Mouse (Mus musculus) fat pad, adult 2 months (tissue): ENCODE results near the gene Cpsf6.

Experiments used
- DNase-seq: peaks from one replicate; pipeline ENCODE4 v3.0.0-alpha.2; 2011; ENCODE audit warnings: low read depth, low spot score; ENCODE audit errors: extremely low read depth

Gene Cpsf6

DNA sequence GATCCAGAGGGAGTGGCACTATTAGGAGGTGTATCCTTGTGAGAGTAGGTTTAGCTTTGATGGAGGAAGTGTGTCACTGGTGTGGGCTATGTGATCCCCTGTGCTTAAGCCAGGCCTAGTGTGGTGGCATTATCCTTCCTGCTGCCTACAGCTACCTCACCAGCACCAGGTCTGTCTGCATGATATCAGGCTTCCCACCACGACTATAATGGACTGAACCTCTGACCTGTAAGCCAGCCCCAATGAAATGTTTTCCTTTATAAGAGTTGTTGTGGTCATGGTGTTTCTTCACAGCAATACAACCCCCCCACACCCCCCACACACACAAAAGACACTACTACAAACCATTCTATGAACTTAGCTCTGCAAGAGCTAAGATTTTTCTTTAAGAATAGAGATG lies 34.9 kb upstream of the Cpsf6 start:
- DNase-seq: no peak

DNA sequence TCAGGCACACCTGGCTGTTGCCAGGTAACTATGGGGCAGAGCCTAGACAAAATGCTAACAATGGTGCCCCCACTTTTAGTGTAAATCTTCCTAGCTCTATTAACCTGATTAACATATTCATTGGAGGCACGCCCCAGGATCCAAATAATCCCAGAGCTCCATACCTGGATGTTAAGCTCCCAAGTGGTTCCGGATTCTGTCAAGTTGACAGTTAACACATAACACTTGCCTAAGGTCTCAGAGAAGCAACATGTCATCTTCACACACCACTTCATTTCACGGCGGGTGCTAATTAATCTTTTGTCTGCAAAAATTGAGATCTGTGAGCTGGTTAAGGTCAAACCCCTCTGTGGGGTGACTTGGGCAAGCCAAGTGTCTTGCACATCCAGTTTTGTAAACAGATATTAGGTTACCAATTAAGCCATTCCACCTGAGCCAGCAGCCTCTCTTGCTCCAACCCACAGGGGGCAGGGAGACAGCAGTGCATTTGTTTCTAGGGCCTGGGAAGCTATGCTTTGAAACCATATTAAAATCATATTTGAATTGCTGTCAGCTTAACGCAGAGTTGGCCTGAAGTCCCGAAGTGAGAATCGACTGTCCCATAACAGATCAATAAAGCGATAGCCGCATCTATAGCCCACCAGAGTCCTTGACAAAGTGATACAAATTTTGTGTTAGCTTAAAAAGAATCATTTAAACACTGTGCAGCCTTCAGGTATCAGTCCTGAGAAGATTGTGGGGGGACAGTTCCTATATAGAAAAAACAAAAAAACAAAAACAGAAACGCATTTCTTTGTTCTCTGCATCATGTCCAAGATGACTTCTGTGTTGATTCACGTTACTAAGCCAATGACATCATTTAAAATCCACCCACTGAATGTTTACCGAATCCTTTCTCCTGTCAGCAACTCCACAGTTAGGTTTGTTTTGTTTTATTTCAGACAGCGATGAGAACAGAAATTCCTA lies 34.0 kb upstream of the Cpsf6 start:
- no peak for DNase-seq

DNA sequence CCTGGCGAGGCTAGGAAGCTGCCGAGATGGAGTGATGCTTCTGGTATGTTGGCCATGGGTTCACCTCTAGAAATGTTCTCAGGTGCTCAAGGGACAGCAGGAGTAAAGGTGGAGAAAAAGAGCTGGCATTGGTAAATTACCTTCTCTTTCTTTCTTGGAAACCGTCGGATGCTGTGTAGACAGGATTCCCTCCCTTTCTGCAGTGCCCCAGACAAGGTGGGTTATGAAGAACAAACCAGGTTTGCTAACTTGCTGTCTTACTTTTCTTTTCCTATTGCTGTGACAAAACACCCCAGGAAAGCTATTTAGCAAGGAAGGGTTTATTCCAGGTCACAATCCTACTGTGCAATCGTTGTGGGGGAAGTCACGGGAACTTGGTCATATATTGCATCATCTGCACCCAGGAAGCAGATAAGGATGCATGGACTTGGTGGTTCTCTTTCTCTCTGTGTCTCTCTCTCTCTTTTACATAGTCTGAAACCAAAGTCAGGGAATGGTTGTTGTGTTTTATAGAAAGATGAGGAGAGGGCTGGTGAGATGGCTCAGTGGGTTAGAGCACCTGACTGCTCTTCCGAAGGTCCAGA lies 32.8 kb upstream of the Cpsf6 start:
- DNase-seq: no peak

DNA sequence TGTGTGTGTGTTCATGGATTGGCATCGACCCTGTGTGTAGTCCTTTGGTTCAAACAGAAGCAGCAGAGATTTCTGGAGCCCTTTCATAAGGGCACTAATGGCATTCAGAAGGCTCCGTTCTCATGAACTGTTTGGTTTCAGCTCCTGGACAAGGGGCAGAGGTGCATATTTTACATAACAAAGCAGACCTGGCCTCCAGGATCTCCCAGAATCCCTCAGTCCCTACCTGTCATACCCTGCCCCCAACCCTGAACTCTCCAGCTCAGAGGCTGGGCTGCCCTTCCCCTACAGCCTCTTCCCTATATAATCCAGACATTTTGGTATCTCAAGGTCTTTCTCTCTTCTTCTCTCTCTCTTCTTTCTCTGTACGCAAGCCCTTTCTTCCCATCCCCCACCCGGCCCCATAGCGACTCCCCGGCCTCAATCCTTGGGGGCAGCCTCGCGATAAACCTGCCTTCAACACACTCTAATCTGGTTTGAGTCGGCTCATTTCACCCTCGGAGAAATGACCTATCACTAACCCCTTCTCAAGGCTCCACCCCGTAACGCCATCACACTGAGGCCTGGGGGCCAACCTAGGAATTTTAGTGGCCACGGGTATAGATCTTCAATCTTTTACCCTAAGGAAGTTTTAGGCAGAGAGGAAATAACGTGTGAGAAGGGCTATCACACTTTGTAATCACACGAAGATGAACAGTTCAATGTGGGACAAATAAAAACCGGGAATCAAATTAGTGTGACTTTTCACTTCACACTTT lies 32.1 kb upstream of the Cpsf6 start:
- no peak for DNase-seq

DNA sequence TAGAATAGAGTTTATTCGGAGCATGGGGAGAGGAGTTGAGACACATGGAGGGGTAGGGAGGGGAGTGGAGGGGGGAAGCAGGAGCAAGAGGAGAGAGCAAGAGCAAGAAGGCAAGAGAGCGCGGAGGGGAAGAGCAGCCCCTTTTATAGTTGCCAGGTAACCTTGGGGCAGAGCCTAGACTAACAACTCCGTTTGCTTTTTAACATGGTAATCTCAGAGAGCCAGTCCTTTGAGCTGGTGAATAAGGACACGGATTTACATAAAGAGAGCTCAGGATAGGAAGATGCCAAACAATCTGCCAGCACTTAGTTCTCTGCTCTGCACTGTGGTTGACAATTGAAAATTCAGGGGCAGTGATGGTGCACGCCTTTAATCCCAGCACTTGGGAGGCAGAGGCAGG lies 31.3 kb upstream of the Cpsf6 start:
- no peak for DNase-seq

DNA sequence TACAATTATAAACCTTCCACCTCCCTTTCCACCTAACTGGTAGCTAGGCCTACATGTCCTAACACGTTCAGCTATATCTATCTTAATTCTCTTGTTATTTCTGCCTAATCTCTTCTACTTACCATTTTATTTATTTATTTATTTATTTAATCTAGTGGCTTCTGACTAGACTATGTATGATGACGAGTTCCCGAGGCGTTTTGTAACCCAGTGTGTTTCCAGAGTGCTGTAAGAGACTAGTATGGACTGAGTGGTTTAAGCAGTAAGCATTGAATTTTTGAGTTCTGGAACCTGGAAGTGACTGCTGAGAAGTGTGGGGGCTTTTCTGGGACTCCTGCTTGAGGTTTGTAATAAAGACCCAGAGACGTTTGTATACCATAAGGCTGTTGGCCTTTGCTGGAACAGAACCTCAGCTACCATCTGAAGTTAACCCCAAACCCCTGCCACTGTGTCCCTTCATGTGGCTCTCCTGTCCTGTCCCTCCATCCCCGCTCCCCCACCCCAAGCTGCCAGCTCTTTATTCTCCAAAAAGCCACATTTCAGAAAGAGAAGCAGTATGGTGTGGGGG lies 30.8 kb upstream of the Cpsf6 start:
- no peak for DNase-seq

DNA sequence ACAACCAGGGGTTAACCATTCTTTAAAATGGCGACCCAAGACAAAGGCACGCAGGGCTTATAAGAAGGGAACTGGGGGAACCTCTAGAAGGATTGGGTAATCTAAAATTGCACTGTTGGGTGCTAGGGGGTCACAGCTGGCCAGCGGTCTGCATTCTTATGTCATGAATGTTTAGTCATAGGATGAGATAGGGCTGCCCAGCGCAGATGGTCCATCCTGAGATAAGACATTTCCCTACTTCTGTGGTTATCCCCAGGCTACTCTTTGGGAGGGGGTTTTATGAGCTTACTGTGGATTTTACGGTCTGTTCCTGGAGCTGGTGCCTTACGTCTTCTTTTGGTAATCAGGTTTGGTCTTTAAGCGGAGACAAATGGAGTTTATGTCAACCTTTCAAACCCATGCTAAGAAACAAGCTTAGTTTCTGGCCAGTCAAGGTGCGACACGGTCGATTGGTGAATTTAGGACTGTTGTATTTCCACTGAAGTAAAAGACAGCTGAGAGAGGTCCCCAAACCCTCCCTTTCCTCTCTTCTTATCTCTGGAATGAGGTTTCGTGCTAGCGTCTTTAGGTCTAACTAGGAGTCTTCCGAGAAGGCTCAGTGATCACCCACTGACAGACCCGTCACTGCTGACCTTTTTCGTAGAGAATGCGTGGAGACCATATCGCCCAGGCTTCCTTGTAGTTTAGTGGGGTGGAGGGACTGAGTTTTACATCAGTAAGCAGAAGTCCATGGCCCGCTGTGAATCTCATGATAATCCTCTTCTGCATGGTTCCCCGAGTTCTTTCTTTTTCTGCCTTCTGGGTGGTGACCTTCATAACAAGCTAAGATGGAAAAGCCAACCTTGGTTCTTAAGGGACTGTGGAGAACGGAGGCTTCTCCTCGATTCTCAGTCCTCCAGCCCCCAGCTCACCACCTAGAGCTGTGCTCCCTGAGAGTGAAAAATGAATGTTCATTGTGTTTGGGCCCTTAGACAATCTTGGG lies 29.8 kb upstream of the Cpsf6 start:
- DNase-seq: no peak

DNA sequence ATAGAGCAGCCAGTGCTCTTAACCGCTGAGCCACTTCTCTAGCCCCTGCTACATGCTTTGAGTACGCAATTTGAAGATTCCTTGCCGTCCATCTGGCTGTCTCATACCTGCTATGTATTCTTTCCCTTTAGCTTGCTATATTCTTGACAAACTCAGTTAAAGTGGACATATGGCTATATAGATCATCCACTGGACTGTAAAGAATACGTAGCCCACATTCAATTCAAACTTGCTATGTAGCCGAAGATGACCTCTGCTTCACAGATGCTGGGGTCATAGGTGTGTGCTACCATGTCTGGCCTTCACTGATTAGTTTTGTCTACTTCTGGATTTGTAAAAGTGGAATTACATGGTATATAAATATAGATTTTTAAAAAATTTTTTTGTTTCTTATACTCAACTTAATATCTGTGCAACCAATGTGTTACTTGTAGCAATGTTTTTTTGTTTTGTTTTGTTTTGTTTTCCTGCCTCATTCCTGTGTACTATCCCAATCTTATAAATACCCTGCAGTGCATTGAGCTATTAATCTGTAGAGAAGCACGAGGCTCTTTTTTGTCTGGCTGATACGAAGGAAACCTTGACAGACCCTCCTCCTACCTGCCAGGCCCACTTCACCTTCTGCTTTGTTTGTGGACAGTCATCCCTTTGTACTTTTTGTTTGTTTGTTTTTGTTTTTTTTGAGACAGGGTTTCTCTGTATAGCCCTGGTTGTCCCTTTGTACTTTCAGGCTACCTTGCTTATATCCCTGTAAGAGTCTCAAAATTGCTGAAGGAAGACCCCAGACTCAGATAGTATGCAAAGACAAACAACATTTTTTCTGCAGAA lies 28.9 kb upstream of the Cpsf6 start:
- no peak for DNase-seq

DNA sequence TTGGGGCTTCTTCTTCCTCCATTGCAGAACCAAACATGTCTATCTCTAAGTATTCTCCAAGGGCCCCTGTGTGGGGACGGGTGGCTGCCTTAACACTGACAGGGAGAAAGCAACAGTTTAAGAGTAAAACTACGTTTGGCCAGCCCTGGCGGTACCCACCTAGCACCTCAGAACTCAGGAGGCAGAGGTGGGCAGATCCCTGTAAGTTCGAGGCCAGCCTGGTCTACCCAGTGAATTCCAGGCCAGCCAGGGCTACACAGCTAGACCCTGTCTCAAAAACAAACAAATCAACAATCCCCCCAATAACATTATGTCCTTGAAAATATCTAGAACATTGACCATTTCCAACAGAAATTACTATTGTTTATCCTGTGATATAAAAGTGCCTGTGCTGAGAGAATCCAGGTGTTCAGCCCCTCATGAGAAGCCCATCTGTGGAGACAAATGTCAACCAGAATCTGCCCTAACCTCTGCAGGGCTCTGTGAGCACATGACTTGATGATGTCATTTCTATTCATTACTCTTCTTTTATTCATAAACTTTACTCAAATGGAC lies 28.0 kb upstream of the Cpsf6 start:
- no peak for DNase-seq

DNA sequence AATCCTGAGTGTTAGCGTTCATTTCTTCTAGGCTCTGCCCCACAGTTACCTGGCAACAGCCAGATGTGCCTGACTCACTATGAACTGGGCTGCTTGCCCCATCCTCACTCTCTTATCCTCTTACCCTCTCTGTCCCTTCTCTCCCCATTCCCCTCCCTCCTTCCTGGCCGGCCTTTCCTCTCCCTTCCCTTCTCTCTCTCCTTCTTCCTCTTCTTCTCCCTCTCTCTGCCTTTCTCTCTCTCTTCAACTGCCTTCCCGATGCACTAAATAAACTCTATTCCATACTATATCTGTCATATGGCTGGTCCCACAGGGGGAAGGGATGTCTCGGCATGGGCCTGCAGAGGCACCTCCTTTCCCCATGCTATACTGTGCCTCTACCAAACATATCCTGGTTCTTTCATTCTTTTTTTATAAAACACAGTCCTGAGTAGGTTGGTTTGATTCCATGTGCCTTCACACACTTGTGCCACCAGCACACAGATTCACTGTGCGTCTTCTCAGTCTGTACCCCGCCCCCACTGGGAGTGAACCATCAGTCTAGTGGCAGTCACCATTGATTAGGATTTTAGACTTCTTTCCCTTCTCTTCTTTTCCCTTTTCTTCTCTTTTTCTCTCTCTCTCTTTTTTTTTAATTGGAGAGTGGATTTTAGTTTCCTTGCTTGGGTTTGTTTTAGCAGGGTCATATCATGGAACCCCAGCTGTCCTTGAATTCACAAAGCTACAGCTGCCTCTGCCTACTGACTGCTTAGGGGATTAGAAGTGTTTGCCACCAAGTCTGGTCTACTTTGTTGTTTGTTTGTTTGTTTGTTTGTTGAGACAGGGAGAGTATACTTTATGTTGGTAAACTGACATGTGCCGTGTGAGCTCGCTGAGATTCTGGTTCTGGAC lies 27.3 kb upstream of the Cpsf6 start:
- no peak for DNase-seq

DNA sequence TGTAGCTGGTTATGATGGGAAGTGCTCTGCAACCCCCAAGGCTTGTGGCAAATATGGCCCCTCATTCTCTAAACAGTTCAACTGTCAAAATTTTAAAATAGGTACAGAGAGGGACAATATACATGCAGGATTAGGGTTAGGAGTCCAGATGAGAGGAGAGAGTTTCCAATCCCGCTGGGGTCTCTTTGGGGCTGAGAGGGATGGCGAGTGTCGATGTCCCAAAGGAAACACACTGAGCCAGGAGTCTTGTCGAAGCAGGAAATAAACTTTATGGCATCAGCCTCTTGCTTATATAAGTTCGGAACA lies 26.4 kb upstream of the Cpsf6 start:
- no peak for DNase-seq

DNA sequence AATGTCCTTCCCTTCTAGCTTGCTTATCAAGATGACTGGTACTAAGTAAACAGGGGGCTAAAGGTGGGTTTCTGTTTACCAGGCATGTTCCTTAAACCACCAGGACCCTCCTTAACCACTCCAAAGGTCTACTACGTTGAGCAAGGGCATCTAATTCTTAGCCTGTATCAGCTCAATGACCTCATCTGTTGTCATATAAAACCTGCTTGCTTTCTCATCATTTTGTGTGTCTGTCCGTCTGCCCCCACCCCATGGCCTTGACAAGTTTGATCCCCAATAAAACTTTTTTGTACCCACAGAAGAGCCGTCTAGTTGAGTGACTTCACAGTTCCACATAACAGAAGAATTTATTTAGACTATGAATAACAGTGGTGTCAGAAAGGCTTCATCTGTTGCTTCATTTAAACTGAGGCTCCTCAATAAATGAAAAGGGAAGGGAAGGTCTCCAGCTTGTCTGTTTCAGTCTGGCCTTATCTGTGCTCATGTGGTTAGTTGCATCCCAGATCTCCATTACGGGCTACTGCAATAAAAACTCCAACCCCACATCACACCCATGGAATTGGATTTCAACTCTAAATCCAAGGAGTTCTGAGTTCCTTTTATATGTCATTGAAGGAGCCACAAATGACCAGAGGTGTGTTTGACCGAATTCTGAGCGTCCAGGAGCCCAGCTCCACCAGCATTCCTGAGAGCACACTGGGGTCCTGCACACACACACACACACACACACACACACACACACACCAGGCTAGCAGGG lies 25.9 kb upstream of the Cpsf6 start:
- DNase-seq: no peak

DNA sequence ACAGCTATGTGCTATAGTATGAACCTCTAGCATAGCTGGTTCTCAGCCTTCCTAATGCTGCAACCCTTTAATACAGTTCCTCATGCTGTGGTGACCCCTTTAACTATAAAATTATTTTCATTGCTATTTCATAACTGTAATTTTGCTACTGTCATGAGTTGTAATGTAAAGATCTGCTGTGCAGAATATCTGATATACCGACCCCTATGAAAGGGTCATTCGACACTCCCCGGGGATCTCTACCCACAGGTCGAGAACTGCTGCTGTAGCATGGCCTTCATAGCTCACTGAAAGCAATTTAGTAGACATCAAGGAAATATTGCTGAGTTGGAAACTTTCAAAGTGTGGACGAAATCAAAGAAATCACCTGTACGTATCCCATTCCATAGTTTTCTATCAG lies 24.6 kb upstream of the Cpsf6 start:
- no peak for DNase-seq

DNA sequence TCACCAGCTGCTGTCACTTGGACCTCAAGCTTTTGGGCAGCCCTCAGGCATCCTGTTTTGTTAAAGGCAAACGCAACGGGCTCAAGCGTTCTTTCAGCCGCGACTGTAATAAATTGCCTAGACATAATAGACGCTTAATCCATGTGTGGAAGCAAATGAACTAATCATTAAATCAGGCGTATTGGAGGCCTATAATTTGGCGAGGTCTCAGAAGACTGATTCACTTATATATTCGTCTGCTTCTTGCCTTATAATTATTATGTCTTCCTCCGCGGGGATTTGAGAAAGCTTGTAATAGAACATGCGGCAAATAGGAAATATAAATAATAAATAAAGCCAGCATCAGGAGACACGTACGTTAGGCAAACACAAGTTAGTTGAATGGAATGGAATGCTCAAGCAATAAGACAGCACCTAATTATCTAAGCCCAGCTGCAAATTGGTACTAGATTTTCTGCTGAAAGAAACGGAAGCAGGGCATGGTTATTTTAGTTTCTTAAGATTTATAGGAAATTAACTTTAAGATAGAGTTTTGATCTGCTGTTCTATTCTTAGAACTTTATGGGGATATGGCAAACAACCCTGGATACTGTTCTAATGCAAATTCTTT lies 23.6 kb upstream of the Cpsf6 start:
- no peak for DNase-seq

DNA sequence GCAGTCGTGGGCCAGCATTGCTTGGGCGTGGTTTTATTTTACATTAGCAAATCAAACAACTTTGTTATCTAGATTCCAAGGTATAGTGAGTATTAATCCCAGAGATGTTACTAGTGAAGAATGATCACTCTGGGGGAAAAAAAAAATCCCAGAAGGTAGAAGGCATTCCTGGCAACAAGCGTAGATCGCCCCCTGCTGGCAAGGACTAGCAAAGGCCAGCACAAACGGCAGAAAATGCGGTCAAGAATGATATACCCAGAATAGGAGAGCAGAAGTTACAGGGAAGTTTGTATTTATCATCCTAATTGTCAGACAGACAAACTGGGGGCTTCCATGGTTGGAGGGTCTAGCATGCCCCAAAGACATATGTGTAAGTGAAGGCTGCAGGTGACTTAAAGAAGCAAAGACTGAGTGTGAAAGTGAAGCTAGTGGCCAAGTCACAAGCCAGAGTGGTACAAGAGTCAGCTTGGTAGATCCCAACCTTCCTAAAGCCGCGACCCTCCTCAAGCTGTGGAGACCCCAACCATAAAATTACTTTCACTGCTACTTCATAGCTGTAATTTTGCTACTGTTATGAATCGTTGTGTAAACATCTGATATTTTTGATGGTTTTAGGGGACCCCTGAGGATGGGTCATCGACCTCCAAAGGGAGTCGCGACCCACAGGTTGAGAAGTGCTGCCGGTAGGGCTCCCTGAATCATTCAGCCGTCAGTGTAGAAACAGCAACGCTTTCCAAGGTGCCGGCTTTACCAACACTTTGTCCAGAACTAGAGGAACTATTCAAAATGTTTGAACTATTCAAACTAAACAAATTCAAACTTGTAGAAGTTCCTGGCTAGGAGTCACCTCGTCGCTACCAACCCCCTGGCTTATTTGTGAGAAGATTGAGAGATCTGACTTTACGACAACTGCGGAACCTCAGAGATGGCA lies 22.9 kb upstream of the Cpsf6 start:
- no peak for DNase-seq

DNA sequence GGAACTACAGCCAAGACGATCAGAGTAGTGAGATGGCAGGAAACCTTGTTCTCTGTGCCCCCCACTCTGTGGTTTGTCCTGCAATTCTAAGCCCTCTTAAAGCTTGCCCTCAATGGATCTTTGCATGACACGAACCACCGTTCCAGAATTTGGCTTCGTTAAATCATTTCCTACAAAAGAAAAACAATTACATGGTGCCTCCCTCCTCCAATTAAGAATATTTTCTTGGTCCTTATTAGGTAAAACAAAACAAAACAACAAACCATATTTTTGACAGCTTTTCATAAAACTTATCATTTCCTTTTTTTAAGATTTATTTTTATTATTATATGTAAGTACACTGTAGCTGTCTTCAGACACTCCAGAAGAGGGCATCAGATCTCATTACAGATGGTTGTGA lies 21.5 kb upstream of the Cpsf6 start:
- DNase-seq: no peak
